Mouse (Mus musculus) spleen, adult 2 months (tissue): ENCODE data around the gene Dhx30.

ENCODE experiments used
- CTCF ChIP-seq: fragments of 200-500 bp; IDR thresholded peaks from 2 replicates; pipeline ENCODE4 v1.5.1; 2011; ENCODE audit warnings: mild to moderate bottlenecking, inconsistent platforms; ENCODE audit not compliant: insufficient read depth, insufficient read length, insufficient replicate concordance; ENCODE audit errors: extremely low read depth
- POLR2A ChIP-seq: fragments of 200-500 bp; IDR thresholded peaks from 2 replicates; pipeline ENCODE4 v1.6.1; 2011; ENCODE audit warnings: low read depth, low read length, inconsistent platforms

DNA sequence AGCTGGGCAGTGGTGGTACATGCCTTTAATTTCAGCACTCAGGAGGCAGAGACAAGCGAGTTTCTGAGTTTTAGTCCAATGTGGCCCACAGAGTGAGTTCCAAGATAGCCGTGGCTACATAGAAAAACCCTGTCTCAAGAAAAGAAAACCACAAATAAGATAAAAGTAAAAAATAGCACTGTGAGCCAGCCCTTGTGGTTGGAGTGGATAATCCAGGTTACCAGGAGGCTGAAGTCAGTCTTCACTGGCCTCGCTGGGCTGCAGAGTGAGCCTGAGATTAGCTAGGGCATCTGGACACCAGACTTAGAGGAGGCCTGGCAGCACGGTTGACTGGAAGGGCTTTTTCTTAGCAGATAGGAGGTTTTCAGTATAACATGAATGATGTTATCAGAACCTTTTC is 21.5 kb upstream of the Dhx30 start:
- no peak for TF ChIP-seq CTCF
- TF ChIP-seq POLR2A = no peak
